Mouse (Mus musculus) CD8-positive naive resting alpha-beta T cell, adult 2 months (primary cell): ENCODE results near the gene Srpk2.
"Not testable (repeated sequence)": the region's sequence is repeated elsewhere in the genome, so short reads cannot be mapped to it uniquely, and the experiment has no call there.

Source experiments
- DNase-seq, 2 experiments: peaks; one replicate each; pipeline ENCODE4 v3.0.0; 2022; ENCODE audit warnings: low read depth in 2 of 2, low spot score in 2 of 2

Gene Srpk2

GRCm38 (mm10) chr5:23615586-23616269 is 68.7 kb downstream of the Srpk2 start:
- DNase-seq: no peak

- DNase-seq: no peak
These were observed 71.6 kb downstream of the Srpk2 start for GRCm38 (mm10) chr5:23612856-23613255.

GRCm38 (mm10) chr5:23604036-23604705 is 80.2 kb downstream of the Srpk2 start:
- DNase-seq: peak; percentile 32 to 57

- no peak for DNase-seq
These were observed 84.5 kb downstream of the Srpk2 start for GRCm38 (mm10) chr5:23599750-23600537.

GRCm38 (mm10) chr5:23599171-23599570 is 85.2 kb downstream of the Srpk2 start:
- no peak for DNase-seq

- DNase-seq: no peak
These were observed 85.9 kb downstream of the Srpk2 start for GRCm38 (mm10) chr5:23598491-23598890.

- no peak for DNase-seq
These were observed 86.4 kb downstream of the Srpk2 start for GRCm38 (mm10) chr5:23597999-23598398.

- no peak for DNase-seq
These were observed 87.1 kb downstream of the Srpk2 start for GRCm38 (mm10) chr5:23597260-23597864.

- no peak for DNase-seq
These were observed 88.0 kb downstream of the Srpk2 start for GRCm38 (mm10) chr5:23596326-23596965.

- not testable (repeated sequence) for DNase-seq
These were observed 94.1 kb downstream of the Srpk2 start for GRCm38 (mm10) chr5:23590298-23590697.

- no peak for DNase-seq
These were observed 96.8 kb downstream of the Srpk2 start for GRCm38 (mm10) chr5:23587614-23588013.

GRCm38 (mm10) chr5:23586531-23587453 is 97.6 kb downstream of the Srpk2 start:
- no peak for DNase-seq

- no peak for DNase-seq
These were observed 102.8 kb downstream of the Srpk2 start for GRCm38 (mm10) chr5:23581484-23582060.

- DNase-seq: no peak
These were observed 105.1 kb downstream of the Srpk2 start for GRCm38 (mm10) chr5:23579120-23579880.

- DNase-seq: no peak
These were observed 106.0 kb downstream of the Srpk2 start for GRCm38 (mm10) chr5:23578322-23578957.

GRCm38 (mm10) chr5:23577847-23578246 is 106.6 kb downstream of the Srpk2 start:
- no peak for DNase-seq

- DNase-seq: no peak
These were observed 107.9 kb downstream of the Srpk2 start for GRCm38 (mm10) chr5:23576336-23577094.

GRCm38 (mm10) chr5:23573942-23574341 is 110.5 kb downstream of the Srpk2 start:
- DNase-seq: no peak
